Mouse (Mus musculus): ENCODE measurements around the gene Lrrc8d.
"Not testable (repeated sequence)": the region's sequence is repeated elsewhere in the genome, so short reads cannot be mapped to it uniquely, and the experiment has no call there.

Lrrc8d gene

DNA sequence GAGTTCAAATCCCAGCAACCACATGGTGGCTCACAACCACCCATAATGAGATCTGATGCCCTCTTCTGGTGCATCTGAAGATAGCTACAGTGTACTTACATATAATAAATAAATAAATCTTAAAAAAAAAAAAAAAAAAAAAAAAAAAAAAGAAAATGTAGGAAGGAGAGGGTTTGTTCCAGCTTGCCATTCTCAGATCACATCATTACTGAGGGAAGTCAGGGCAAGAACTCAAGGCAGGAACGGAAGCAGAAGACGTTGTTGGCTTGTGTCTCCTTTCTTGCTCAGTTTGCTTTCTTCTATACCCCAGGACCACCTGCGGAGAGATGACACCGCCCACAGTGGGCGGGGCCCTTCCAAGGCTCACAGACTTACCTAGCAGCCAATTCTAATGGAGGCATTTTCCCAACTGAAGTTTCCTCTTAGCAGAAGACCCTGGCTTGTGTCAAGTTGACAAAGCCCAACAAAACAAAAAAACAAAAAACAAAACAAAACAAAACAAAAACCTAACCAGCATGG lies 165.4 kb downstream of the Lrrc8d start:
- not testable (repeated sequence) for DNase-seq

DNA sequence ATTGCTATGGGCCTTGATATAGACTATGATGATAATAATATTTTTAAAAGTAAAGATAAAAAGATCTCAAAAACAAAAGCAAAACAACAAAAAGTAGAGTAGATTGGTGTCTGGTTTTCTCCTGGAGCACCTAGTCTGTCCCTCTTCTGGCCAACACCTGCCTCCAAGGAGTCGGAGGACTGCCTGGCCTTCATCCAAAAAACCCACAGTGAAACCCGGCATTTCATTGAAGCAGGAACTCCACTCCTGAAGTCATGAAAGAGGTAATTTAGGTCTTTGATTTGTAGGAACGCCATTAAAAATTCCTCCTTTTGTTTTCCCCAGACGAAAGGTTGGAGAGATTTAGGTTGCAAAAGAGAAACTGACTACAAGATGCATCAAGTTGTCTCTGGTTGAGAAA lies 167.7 kb downstream of the Lrrc8d start:
- DNase-seq = peak; percentile 34

DNA sequence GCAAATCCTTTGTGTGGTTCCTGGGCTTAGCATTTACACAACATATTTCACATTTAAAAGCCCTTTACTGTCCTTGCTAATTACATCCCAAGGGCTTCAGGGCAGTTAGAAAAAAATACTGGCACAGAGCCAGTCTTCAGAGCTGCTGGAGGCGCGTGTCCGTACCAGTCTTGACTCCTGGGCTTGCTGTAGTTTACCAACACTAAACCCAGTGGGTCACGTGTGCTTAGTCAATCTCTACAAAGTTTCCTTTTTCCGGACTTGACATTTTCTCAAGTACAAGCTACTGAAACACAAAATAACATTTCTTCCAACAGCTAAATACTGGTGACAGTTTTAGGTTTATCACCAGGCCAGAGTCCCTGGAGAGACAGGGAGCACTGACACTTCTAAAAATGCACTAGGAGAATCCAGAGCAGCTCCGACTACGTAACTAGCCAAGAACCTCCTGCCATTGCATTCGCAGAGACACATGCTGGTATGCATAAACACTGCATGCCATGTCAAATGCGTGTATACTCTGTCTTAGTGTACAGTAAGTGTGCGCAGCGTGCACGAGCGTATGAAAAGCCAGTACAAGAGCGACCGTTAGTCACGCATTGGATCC lies 168.2 kb downstream of the Lrrc8d start:
- DNase-seq = peak; percentile 70

DNA sequence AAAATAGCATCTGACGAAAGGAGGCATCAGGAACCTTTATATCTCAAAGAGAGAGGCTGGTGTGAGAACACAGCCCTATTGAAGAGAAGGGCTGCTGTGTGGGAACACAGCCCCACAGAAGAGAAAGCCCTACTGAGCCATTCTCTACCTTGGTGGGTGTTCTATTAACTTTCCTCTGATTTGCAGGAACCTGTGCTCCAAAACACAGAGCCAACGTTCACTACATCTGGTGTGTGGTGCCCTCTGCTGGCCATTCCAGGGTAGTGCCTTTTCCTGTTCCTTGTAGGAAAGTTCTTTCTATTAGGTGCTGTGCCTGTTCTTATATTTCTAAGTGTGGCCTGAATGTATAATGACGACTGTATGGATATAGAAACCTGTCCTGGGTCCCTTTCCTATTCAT lies 168.8 kb downstream of the Lrrc8d start:
- peak; percentile 90 for DNase-seq

DNA sequence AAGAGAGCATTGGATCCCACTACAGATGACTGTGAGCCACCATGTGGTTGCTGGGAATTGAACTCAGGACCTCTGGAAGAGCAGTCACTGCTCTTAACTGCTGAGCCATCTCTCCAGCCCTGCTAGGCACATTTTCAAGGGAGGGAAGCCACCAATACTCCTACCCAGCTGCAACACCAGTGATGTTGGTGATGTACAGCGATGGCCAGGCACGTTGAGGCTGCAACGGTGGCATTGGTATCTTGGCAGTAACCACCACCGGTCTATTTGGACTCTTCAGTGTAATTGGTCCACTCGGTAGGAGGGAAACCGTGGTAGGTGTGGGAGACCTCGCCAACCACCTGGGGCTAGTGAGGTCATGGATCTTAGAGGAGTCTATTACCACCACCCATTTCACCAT lies 170.0 kb downstream of the Lrrc8d start:
- no peak for DNase-seq

DNA sequence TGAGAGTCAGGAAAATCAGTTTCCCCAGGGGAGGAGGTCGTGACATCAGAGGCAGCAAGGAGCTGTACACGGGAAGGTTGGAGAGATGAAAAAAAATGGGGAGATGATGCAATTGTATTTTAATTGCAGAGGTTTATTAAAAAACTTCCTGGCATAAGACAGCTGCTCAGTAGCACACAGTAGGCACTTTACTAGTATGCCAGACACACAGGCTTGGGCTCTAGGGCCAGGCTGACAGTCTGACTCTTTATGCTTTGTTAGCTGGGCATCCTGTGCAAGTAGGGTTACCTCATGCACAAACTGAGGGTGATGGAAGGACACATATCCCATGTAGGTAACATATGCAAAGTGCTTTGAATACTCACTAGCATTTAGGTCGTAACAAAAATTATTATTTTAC lies 171.4 kb downstream of the Lrrc8d start:
- no peak for DNase-seq

DNA sequence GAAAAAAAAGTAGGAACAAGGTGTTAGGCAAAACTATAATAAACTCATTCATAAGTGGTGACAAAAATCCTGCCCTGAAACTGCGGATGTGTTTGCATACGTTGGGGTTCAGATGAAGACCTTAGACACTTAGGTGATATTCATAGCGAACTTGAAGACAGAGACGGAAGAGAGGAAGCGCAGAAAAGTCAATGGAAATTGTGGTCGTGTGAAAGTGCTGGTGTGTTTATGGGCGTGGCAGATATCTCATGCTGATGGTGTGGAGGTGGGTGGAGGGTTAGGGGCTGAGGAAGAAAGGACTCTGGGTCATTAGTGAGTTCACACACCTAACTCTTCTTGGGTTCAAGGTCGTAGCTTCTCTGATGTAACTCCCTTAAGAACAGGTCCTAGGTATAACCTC lies 172.4 kb downstream of the Lrrc8d start:
- DNase-seq = no peak

DNA sequence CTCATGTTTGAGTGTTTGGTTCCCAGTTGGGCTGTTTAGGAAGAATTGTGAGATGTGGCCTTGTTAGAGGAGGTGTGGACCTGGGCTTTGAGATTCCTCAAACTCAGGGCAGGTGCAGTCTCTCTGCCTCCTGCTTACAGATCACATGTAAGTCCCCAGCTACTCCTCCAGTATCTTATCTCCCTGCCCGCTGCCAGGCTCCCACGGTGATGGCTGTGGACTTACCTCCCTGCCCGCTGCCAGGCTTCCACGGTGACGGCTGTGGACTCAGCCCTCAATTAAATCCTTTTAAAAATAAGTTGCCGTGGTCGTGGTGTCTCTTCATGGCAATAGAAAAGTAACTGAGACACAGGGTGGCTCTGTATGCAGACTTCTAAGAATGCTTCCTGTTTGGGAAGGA lies 173.1 kb downstream of the Lrrc8d start:
- DNase-seq = no peak

DNA sequence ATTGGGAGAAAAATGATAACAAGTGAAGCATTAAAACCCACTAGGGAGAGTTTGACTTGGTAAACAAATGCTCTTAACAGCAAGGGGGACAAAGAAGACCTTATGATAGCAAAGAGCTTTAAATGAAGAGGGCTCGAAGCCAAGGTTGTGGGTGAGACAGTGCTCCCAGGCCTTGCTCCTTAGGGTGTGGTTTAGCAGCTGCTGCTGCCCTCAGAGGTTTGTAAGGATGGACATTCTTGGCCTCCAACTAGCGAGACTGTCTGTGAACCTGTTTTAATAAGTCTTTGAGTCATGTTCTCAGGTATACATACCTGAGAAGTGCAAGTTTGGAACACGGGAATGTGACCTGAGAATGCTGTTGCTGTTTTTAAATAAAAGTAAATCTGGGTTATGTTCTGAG lies 174.0 kb downstream of the Lrrc8d start:
- no peak for DNase-seq

DNA sequence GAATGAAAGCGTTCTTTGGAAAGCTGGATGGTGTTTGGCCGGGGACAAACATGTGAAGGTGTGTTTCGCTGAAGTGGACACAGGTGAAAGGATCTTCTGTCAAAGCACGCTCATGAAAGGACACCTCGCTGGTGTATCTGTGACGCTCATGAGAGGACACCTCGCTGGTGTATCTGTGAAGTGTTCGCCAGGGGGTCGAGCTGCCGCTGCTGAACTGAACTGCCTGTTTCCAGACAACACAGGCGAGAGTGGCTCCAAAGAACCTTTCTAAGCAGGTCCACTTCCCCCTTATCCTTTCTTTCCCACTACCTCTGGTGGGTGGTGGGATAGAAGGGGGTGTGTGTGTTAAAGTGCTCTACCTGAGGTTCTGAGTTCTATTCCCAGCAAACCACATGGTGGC lies 174.7 kb downstream of the Lrrc8d start:
- DNase-seq = no peak

DNA sequence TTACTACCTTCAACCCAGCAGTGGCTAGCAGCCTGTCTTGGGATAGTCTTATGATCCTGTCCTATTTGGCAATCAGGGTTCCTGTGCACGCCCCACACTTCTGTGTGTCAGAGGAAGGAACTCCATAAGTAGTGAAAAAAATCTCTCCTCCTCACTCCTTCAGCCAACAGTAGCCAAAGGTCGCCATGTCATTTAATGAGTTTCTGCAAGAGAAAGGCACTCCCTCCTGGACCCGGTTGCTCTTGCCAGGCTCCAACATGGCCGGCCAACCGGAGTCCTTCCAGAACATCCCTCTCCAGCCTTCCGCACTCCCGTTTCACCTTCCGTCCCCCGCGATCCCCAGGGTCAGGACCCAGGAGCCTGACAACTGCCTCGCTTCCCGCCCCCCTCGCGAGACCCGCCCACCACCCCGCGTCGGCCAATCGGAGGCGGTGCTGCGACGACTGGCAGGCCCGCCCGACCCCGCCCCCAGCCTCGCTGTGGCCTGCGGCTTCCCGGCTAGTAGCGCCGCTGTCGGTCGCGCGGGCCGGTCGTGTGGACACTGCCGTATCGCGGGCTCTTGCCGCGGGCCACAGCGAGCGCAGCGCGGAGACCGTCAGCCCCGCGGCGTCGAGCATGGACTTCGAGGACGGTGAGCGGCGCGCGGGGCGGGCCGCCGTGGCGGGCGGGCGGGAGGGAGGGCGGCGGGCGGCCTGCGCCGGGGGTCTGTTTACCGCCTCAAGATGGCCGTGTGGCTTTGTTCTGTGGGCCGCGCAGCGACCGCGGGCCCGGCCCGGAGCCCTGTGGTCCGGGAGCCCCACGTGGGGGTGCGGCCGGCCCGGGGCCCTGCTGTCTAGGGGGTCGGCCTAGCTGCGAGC lies 176.5 kb downstream of the Lrrc8d start, which contains the start of gene Zfp326:
Gene Zfp326, plus strand, starts transcription at position 498 of the 857 bp plus-strand sequence.
- DNase-seq = peak; percentile 93

DNA sequence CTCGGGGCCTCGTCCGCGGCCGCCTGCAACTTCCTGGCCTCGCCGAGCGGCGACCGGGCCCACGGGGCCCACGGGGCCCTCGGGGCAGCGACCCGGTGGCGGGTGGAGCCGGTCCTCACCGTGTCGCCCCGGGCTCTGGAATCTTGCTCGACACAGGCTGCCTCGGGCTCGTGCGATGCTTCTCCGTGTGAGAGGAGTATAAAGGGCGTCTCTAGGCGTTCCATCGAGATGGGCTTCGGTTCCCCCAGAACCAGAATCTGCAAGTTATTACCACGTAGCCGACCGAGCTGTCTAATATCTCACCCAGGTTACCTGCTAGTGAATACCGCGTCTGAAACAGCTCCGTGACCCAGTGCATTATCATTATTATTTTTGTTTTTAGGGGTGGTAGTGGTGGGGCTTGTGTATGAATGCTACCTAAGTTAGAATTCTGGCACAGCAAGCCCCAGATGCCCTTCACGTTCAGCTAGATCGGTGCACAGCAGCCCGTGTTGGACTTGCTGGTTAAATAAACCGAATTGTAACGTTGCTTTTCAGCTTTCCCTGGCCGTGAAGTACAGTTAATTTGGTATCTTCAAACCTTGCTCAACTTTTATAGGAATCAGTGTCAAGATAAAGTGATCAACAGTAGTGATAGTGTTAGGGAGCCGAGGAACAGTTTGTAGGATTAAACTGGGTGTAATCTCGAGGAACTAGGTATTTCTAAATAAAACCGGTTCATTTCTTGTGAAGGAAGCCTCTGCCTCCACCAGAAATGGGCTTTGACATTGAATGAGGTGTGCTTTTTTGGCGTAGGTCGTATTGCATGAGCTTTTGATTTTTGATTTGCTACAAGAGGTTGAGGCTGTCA lies 177.4 kb downstream of the Lrrc8d start:
- peak; percentile 20 for DNase-seq
